Mouse (Mus musculus): ENCODE data around the gene Adamts13. TPM values are rescaled to one million over a fixed set of nuclear protein-coding genes. Genes with fewer than 3 reads are reported as not detected.

Gene Adamts13
- total and polyA plus RNA-seq, 2 experiments from 2014 or later, result not detected

DNA sequence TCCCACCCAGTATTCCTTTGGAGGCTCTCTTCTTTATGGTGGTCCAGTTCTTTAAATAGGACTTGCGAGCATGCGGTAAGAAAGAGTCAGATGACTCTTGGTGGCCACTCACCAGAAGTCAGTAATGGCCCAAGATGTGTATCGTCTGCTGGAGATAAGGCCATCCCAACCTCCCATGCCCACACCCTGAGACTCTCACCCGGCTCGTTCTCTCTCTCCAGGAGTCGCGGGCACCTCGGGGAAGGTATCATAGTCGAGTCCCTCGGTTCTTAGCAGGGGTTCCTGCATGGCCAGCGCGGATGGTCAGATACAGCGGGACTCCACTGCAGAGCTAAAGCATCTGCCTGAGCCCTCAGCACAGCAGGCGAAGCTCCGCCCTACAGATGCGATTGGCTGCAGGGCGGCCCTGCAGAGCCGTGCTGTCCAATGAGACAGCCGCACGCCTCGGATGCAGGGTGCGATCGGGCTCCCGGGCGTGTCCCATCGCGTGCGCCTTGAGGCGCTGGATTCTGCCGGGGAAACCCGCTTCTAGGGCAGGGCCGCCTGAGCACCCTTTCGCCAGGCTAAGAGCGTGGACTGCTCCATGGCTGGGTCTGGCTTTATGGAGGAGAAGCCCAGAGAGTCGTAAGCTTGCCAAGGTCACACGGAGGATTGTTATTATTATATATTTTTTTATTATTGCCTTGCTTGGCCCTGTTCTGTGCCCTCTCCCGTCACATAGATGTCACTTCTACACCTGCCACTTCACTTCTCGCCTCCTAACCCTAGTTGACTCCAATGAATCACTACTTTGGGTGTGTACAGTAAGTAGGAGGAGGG lies 54.6 kb downstream of the Adamts13 start, which contains the start of gene Slc2a6:
TSS of gene Slc2a6 (minus strand) at position 381 of the 819 bp plus-strand sequence.
- Histone ChIP-seq H3K4me1 (ENCODE audit: control insufficient read depth, insufficient read depth) (no peaks in the 10 kb centered on the region), H3K27me3 (ENCODE audit: control insufficient read depth, insufficient read depth, low read length) (peaks cover 14% of the 10 kb centered on the region), H3K4me3 (ENCODE audit: low read depth, low read length) (peak within 1 kb of the TSS; percentile 4; the same call in 1 of the 2 replicates), H3K9ac (replicated peaks; ENCODE audit: low read depth, low read length) (no peak within 1 kb of the TSS), H3K9me3 (replicated peaks; ENCODE audit: control insufficient read depth, low read length) (no peaks in the 10 kb centered on the region), H3K4me2 (ENCODE audit: low read depth, low read length) (peak within 1 kb of the TSS; percentile 49), H3K36me3 (replicated peaks; ENCODE audit: control insufficient read depth, insufficient read depth, low read length) (no peaks in the 10 kb centered on the region), H3K27ac (ENCODE audit: low read depth) (no peak within 1 kb of the TSS)
- ATAC-seq (ENCODE audit: insufficient read depth, low read depth) (peak; percentile 96), DNase-seq (ENCODE audit: low spot score) (peak; percentile 55)
- WGBS, result 3% methylated on average over 38 of the region's 38 CpGs
- TF ChIP-seq EP300 (IDR thresholded peaks at IDR 0.05; ENCODE audit: low read depth) (no peak), CTCF (IDR thresholded peaks at IDR 0.05; ENCODE audit: low read depth) (no peak)

DNA sequence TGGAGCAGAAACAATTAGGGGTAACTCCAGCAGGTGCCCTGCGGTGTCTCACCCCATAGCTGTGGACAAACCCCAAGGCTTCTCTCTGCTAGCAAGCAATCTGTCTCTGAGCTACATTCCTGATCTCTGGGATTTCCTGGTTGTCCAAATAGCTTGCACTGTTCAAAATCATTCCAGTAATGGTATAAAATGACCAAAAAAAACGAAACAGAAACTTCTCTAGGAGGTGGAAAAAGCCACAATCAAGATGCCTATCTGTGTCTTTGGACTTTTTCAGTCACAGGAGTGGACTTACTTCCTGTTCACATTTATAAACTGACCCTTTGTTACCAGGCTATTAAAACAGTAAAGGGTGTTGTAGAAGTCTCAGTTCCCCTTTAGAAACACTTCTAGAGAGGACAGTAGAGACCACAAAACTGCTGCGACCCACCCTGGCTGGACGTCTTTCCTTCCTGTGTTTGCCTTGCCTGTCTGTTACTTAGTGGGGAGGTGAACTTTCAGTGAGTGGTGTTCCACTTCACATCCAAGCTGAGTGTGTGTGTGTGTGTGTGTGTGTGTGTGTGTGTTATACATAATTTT lies 55.3 kb downstream of the Adamts13 start:
- no peak for TF ChIP-seq EP300 (IDR thresholded peaks at IDR 0.05; ENCODE audit: low read depth)
- TF ChIP-seq CTCF (IDR thresholded peaks at IDR 0.05; ENCODE audit: low read depth), result no peak
- Histone ChIP-seq H3K27ac (ENCODE audit: low read depth) (no peak overlapping the region), H3K9me3 (replicated peaks; ENCODE audit: control insufficient read depth, low read length) (no peaks in the 10 kb centered on the region), H3K4me1 (ENCODE audit: control insufficient read depth, insufficient read depth) (no peaks in the 10 kb centered on the region), H3K36me3 (replicated peaks; ENCODE audit: control insufficient read depth, insufficient read depth, low read length) (no peaks in the 10 kb centered on the region), H3K4me2 (ENCODE audit: low read depth, low read length) (peak overlapping the region; percentile 49), H3K4me3 (ENCODE audit: low read depth, low read length) (no peak overlapping the region; the same call in 1 of the 2 replicates), H3K9ac (replicated peaks; ENCODE audit: low read depth, low read length) (no peak overlapping the region), H3K27me3 (ENCODE audit: control insufficient read depth, insufficient read depth, low read length) (peaks cover 14% of the 10 kb centered on the region)
- DNase-seq (ENCODE audit: low spot score) (no peak), ATAC-seq (ENCODE audit: insufficient read depth, low read depth) (no peak)
- WGBS, result 67% methylated on average over 4 of the region's 4 CpGs

DNA sequence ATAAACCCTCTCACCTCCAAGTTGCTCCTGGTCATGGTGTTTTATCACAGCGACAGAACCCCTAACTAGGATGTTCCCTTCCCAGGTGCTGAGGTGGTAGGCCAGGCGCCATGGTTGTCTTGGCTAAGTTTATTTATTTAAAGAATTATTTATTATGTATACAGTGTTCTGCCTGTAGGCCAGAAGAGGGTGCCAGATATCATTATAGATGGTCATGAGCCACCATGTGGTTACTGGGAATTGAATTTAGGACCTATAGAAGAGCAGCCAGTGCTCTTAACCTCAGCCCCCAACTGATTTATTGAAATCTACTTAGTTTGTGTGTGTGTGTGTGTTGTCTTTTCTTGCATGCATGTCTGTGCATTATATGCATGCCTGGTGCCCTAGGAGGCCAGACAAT lies 59.1 kb downstream of the Adamts13 start:
- no peak overlapping the region for H3K27ac ChIP-seq (ENCODE audit: low read depth)
- H3K4me3 ChIP-seq (ENCODE audit: low read depth, low read length), result no peak overlapping the region
- ATAC-seq (ENCODE audit: insufficient read depth, low read depth), result no peak

DNA sequence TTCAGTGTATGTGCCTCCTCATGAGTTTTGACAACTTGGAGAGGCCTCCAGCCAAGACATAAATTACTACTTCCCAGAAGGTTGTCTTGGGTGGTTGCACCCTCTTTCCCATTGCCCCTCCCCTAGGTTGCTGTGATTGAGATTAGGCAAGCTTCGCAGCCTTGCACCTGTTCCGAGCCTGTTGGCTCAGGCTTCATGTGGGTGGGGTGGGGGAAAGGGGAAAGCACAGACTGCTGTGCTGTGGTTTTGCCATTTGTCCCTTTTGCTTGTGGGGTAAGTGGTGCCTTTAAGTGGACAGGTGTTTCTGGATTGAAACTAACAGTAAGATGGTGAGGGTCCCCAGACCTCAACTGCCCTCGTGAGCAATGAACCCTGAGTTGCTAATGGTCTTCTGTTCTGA lies 62.8 kb downstream of the Adamts13 start:
- Histone ChIP-seq H3K27me3 (ENCODE audit: control insufficient read depth, insufficient read depth, low read length) (no peaks in the 10 kb centered on the region), H3K4me1 (ENCODE audit: control insufficient read depth, insufficient read depth) (no peaks in the 10 kb centered on the region), H3K27ac (ENCODE audit: low read depth) (no peak overlapping the region), H3K4me2 (ENCODE audit: low read depth, low read length) (no peak overlapping the region), H3K9ac (replicated peaks; ENCODE audit: low read depth, low read length) (no peak overlapping the region), H3K36me3 (replicated peaks; ENCODE audit: control insufficient read depth, insufficient read depth, low read length) (no peaks in the 10 kb centered on the region), H3K4me3 (ENCODE audit: low read depth, low read length) (no peak overlapping the region), H3K9me3 (replicated peaks; ENCODE audit: control insufficient read depth, low read length) (no peaks in the 10 kb centered on the region)
- no peak for ATAC-seq (ENCODE audit: insufficient read depth, low read depth)
- no peak for TF ChIP-seq CTCF (IDR thresholded peaks at IDR 0.05; ENCODE audit: low read depth)
- TF ChIP-seq EP300 (IDR thresholded peaks at IDR 0.05; ENCODE audit: low read depth), result no peak
- WGBS, result 48% methylated on average over 3 of the region's 3 CpGs
- no peak for DNase-seq (ENCODE audit: low spot score)

More for the DNA sequence above, 59.1 kb downstream of the Adamts13 start:
- TF ChIP-seq CTCF (IDR thresholded peaks at IDR 0.05; ENCODE audit: low read depth) (no peak), EP300 (IDR thresholded peaks at IDR 0.05; ENCODE audit: low read depth) (no peak)
- Histone ChIP-seq H3K36me3 (replicated peaks; ENCODE audit: control insufficient read depth, insufficient read depth, low read length) (no peaks in the 10 kb centered on the region), H3K9ac (replicated peaks; ENCODE audit: low read depth, low read length) (no peak overlapping the region), H3K4me2 (ENCODE audit: low read depth, low read length) (no peak overlapping the region), H3K9me3 (replicated peaks; ENCODE audit: control insufficient read depth, low read length) (no peaks in the 10 kb centered on the region), H3K4me1 (ENCODE audit: control insufficient read depth, insufficient read depth) (no peaks in the 10 kb centered on the region), H3K27me3 (ENCODE audit: control insufficient read depth, insufficient read depth, low read length) (peaks cover 2% of the 10 kb centered on the region)
- 66% methylated on average over 2 of the region's 2 CpGs for WGBS
- no peak for DNase-seq (ENCODE audit: low spot score)

DNA sequence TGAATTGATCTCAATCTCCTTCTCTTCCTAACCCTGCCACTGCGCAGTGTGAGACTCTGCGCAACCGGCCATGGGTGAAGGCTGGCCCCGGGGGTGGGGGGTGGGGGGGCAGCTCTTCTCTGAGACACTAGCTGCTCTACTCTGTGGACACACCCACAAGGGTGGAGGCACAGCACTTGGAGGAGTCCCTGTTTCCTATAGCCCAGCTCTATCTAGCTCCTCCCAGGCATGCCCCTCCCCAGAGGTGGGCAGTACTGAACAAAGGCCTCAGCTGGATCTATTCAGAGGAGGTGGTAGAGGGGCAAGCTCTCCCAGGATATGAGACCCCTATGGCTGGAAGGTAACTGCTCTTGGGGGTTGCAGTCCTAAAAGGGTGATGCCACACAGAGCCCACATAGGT lies 63.8 kb downstream of the Adamts13 start:
- Histone ChIP-seq H3K27ac (ENCODE audit: low read depth) (no peak overlapping the region), H3K36me3 (replicated peaks; ENCODE audit: control insufficient read depth, insufficient read depth, low read length) (no peaks in the 10 kb centered on the region), H3K9ac (replicated peaks; ENCODE audit: low read depth, low read length) (no peak overlapping the region), H3K4me2 (ENCODE audit: low read depth, low read length) (no peak overlapping the region), H3K27me3 (ENCODE audit: control insufficient read depth, insufficient read depth, low read length) (no peaks in the 10 kb centered on the region), H3K9me3 (replicated peaks; ENCODE audit: control insufficient read depth, low read length) (no peaks in the 10 kb centered on the region), H3K4me3 (ENCODE audit: low read depth, low read length) (no peak overlapping the region), H3K4me1 (ENCODE audit: control insufficient read depth, insufficient read depth) (no peaks in the 10 kb centered on the region)
- no peak for DNase-seq (ENCODE audit: low spot score)
- TF ChIP-seq CTCF (IDR thresholded peaks at IDR 0.05; ENCODE audit: low read depth), result no peak
- no peak for TF ChIP-seq EP300 (IDR thresholded peaks at IDR 0.05; ENCODE audit: low read depth)
- WGBS, result 70% methylated on average over 4 of the region's 4 CpGs
- no peak for ATAC-seq (ENCODE audit: insufficient read depth, low read depth)

All from heart, postnatal 0 days (tissue).